Mouse (Mus musculus): Measurements from ENCODE around the gene Dnajc1.

The Dnajc1 gene

DNA sequence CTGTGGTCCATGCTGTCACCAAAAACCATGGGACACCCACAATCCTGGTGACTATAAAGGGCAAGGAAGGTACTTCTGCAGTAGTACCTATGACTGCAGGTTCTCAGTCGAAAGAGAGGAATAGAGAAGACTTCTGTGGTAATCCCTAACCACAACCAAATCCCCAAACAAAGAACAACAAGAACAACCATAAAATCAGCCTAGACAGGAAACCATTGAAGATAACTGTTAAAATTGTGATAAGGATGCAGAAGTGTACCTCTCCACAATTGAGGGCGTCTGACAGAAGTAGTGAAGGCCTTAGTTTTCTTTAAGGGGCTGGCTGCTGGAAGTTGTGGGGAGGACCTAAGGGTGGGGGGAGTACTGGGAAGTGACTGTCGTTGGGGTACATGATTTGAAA, 91.7 kb downstream of the Dnajc1 start:
- no peak for DNase-seq (ENCODE audit: low spot score)

DNA sequence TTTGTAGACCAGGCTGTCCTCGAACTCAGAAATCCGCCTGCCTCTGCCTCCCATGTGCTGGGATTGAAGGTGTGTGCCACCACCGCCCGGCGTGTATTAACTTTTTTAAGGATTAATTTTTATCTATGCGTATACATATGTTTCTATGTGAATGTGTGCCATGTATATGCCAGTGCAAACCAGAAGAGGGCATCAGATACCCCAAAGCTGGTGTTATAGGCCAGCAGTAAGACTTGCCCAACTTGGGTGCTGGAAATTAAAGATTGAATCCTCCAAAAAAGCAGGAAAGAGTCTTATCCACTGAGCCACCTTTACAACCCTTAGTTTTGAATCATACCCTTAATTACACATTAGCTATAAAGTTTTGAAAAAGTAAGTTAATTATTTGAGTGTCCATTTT, 107.5 kb downstream of the Dnajc1 start:
- DNase-seq (ENCODE audit: low spot score) = no peak

DNA sequence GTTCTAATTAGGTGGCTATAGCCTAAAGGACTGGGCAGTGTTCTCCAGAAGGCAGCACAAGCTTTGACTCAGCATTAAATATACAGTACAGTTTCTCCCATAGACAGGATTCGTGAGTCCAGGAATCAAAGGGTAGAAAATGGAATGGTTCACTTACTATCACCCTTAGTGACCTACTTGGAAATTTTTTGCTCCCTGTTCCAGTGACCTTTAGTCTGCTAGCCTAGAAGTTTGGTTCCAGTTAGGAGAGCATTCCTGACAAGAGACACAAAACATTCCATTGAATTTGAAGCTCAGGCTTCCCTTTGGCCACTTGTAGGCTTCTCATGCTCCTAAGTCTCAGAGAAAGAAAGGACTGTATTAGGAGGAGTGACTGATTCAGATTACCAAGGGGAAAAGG, 126.9 kb downstream of the Dnajc1 start:
- no peak for DNase-seq (ENCODE audit: low spot score)

DNA sequence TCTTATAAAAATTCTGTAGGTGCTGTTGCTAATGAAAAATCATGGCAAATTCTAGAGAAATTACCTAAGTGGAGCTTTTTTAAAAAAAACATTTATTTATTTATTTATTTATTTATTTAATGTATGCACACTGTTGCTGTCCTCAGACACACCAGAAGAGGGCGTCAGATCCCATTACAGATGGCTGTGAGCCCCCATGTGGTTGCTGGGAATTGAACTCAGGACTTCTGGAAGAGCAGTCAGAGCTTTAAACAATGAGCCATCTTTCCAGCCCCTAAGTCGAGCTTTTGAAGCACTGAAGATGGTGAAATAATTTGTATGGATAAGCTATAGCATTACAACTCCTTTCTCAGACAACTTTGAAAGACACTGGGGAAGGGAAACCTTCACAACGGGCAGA, 128.1 kb downstream of the Dnajc1 start:
- no peak for DNase-seq (ENCODE audit: low spot score)

DNA sequence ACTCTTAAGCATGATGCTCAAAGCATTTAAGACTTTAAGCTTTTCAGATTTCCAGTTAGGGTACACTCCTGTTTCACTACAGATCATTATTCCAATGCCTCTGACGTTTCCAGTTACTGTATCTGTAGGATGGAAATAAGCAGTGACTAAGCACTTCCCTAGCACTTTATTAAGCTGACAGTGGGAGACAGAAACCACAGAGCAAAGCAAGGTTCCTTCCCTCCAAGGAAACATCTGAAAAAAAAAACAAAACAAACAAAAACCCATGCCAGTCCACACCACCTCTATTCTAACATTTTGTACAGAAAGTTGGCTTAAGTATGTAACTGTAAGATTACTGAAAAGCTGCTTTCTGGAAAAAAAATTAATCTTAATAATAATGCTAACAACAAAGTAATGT, 130.3 kb downstream of the Dnajc1 start:
- no peak for DNase-seq (ENCODE audit: low spot score)

DNA sequence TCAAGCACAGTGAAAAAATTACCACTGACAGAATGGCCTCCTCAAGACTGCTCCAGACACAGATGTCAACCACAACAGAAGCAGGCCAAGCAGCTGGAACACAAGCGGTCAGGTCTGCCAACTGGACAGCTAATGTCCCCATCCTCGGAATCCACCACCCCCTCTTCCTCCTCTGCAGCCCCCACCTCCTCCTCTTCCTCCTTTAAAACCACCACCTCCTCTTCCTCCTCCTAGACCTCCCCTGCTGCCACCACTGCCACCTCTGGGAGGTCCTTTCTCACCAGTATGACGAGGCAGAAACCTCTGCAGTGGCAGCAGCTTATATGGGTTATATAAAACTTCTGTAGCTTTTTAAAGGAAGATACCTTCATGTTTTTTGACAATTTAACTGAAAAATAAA, 143.4 kb downstream of the Dnajc1 start:
- no peak for DNase-seq (ENCODE audit: low spot score)

DNA sequence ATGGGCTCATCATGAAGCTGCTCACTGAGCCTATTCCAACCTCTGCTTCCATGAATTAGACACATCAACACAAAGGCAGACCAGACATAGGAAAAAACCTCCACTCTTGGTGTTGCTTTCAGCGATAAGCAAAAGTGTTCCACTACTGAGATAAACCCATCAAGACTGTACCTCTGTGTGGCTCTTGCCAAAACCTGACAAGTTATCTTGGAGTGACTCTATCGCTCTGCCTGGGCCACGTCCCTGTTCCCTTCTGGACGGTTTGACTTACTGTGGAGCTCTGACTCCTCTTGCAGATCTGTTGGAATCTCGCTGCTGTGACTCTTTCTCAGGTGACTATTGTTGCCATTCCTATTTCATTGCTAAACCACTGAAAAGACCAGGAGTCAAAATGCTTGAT, 157.1 kb downstream of the Dnajc1 start:
- DNase-seq (ENCODE audit: low spot score) = no peak

DNA sequence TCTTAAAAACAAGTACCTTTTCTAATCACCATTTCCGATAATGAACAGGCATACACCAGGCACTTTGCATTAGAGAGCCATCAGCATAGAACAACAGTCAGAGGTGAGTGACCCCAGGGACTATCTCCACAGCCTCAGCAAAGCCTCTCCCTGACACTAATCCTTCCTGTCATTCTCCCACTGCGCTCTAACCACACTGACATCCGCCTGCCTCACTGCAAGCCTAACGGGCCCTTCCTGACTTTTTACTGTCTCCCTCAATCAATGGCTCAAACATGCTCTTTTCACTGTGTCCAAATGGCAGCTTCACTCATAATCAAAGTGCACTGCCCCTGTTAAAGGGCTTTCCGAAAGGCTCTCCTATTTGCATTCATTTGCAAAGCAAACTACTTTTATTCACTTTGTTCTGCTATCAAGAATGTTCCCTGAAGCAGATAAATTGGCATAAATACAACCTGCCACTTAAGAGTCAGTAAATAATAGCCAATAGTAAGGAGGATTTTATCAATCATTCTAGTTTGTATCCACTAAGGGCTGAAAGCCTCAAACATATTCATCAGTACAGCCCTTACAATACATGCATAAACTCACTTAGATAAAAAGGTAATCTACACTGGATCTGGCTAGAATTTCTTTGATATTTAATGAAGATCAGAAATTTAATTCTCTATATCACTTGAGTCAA, 159.6 kb downstream of the Dnajc1 start:
- no peak for DNase-seq (ENCODE audit: low spot score)

DNA sequence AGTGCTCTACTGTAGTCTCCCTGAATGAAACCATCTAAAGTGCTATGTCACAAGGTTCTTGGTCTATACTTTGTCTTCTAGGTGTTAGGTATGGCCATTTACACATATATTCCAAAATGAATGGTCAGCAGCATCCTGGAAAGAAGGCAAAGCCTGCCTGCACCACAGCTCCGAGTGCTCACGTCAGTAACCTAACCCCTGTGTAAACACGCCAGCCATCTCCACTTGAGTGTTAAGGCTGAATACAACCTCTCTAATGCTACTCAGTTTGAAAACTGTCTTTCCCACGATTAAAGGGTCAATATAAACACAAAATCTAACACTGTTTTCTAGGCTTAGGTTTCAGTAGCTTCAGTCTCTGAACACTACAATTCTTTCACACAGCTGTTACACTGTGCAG, 161.5 kb downstream of the Dnajc1 start:
- DNase-seq (ENCODE audit: low spot score) = no peak

DNA sequence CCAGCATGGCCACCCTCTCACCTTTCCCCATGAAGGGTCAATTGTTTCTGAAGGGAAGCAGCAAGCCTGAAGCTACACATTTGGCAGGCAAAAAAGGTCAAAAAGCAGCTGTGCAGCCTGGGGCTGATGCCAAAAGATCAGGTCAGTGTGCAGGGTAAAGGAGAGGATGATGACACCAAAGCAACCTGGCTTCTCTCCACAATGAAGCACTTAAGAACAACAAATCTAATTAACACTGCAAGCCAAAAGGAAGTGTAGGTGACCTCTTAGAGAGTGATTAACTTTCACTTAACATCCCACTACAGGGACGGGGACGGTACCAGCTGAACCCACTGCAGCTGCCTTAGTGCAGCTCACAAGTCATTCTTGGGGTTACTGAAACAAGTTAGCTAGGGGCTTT, 163.4 kb downstream of the Dnajc1 start:
- no peak for DNase-seq (ENCODE audit: low spot score)

DNA sequence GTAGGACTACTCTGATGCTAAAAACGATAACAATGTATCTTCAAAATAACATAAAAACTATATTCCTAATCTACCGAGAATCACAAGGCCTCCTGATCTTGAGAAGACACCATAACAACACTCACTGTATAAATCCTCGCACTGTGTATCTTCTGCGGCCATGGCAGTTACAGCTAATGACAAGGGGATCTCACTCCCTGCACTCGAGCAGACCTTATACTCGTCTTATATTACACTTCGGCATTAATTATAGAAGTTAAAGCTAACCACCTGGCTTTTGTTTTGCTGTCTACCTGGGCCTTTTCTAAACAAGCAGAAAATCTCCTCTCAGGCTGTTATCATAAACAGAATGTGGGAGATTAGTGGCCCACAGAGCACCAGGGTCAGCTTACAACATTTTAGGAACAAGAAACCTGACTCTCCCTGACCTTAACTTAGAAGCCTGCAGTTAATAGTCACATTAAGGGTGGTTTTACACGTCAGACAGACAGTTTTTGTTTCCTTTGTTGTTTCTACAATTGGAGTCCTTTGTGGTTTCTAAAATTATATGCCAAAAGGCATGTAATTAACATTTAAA, 164.1 kb downstream of the Dnajc1 start:
- no peak for DNase-seq (ENCODE audit: low spot score)

DNA sequence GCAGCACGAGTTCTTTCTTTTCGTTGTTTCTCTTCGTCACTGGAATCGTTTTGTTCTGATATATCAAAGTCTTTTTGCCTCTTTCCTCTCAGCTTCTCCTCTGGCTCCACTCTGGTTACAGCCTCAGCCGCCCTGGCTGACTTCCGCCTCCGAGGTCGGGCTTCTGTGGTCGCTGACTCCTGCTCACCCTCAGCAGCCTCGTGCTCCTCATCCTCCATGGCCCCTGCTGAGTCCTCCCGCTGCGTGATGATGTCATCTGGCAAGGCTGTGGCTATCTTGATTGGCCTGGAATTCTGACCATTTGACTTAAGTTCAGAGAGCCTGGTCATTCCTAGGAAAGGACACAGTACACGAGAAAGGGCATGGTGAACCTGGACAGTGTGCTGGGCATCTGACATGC, 173.1 kb downstream of the Dnajc1 start:
- DNase-seq (ENCODE audit: low spot score) = no peak

DNA sequence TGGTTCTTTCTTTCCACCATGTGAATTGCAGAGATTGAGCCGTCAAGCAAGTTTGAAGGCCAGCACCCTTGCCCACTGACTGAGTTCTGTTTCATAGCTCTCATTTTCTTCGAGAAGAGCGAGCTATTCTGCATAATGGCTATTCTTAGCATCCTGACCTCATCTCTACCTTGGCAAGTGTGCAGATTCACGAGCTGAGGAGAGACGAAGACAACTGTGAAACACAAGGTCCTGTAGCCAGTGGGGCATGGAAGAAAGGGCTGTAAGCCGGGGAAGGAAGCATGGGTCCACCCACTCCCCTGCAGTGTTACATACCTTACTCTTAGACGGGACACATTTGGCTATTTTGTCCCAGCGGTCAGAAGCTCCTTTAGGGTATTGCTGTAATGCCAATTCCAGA, 173.5 kb downstream of the Dnajc1 start:
- no peak for DNase-seq (ENCODE audit: low spot score)

DNA sequence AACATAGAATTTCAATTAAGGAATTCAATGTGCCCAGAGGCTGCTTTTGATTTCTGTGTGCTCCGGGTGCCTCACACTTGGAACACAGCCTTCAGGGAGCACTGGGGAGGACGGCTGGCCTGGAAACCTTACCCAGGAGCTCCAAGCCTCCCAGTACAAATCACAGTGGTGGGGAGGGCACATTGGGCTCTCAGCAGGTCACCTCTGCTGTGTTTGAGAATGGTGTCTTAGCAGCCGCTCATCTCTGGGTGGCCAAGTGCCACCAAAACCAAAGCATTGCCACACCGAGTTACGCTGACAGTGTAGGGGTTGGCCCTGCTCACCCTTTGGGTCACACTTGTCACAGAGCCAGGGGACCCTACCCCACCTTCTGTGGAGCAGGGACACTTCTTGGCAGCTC, 174.1 kb downstream of the Dnajc1 start:
- DNase-seq (ENCODE audit: low spot score) = no peak

DNA sequence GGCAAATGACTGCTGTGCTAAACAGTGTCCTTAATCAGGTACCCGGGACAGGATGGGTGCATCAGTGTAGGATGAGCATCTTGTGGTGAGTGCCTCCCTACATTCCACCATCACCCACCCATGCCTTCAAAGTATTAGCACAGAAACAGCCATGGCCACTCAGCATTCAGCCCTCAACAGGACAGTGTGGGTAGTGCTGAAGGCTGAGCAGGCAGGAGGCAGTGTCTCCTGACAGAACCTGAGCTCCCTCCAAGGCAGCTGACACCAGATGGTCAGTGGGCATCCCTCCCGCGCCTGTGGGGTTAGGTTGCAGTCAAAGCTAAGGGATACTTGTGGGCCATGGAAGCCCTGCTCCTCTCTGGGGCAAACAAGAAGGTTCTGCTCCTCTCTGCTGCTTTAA, 174.8 kb downstream of the Dnajc1 start:
- DNase-seq (ENCODE audit: low spot score) = no peak

DNA sequence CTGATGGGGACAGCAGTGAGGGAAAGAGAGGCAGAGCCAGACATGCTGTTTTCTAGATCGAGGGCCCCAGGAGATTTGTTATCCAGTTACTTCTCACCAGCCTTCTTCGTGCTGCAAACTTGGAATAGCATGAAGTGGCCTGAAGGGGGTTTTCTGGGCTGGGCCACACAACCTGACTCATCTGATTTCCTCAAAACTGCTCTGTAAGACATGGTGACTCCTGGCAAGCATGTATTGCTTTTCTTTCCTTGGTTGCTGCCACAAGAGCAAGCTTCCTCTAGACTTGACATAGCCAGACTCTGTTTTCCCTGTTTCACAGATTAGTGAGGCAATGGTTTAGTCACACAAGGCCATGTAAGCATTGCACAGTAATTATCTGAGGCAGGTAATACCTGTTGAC, 178.6 kb downstream of the Dnajc1 start:
- no peak for DNase-seq (ENCODE audit: low spot score)

DNA sequence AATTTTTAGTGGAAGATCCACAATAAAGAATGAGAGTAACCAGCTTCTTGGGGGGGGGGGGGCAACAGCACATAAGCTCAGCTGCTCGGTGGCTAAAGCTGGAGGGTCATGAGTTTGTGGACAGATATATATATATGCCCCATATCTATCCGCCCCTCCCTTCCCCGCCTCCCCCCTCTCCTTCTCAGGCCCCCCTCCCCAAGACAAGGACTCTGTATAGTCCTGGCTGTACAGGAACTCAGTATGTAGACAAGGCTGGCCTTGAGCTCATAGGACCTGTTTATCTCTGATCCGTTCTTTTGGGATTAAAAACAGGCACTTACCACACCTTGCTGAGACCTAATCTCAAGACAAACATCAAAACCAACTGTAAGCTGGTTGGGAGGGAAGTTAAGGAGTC, 182.7 kb downstream of the Dnajc1 start:
- no peak for DNase-seq (ENCODE audit: low spot score)

DNA sequence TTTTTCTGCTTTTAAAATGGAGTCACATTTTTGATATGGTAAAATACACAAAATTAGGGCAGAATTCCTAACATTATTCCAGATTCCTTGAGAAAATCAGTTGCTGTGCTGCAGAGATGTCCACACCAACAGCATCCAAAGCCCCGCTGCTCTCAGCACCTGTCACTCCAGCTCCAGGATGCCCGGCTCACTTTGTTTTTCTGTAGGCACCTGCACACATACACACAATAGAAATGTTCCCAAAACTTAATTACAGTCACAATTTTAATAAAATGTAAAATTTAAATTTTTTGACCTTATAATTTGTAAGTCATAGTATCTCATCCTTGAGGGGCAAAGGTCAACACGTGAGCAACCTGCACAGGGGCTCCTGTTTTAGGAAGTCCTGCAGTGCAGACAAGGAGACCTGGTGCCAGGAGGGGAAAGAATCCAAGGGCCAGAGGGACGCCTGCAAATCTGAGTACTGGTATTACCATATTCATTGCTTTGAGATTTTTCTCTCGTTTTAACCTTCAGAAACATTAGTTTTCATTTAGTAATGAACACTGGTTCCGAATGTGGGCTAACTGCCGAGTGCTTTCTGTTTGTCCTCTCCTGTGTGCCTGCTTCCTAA, 183.3 kb downstream of the Dnajc1 start:
- DNase-seq (ENCODE audit: low spot score) = no peak

DNA sequence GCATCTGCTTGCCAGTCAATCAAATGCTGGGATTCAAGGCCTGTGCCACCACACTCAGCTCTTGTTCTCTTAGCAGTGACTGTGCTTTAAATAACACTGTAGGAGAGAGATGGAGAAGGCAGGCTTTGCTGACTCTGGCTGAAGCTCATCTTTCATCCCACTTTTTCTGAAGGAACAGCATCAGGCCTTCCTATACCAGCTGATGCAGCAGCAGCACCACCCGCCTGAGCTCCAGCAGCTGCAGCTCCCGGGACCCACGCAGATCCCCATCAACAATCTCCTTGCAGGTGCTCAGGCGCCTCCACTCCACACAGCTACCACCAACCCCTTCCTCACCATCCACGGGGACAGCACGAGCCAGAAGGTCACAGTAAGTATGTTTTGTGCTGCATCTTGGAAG, 184.1 kb downstream of the Dnajc1 start:
- DNase-seq (ENCODE audit: low spot score) = no peak

DNA sequence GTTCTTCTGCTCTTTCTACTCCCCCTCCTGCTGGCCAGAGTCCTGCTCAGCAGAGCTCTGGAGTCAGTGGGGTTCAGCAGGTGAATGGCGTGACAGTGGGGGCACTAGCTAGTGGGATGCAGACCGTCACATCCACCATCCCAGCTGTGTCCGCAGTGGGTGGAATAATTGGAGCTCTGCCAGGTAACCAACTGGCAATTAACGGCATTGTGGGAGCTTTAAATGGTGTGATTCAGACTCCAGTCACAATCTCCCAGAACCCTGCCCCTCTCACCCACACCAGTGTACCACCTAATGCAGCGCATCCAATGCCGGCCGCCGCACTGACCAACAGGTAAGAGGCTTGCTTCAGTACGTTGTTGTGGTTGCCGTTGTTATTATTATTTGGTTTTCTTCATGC, 185.8 kb downstream of the Dnajc1 start:
- DNase-seq (ENCODE audit: low spot score) = no peak

DNA sequence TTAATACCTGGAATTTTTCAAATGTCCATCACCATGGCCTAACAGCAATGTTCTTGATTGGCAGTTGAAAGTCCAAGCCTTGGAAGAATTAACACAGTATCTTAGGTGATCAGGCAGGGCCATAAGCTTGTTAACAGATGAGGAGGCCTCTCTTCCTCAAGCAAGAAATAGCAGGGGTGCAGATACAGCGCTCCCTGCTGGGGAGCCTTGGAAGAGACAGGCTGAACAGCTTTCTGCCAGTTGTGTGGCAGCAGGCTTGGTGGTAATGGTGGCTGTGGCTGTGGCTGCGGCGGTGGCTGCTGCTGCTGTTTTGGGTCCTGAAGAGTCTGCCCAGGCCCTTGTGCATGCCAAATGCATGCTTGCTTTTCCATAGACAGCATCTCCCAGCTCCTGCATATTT, 187.5 kb downstream of the Dnajc1 start:
- DNase-seq (ENCODE audit: low spot score) = peak; percentile 18

DNA sequence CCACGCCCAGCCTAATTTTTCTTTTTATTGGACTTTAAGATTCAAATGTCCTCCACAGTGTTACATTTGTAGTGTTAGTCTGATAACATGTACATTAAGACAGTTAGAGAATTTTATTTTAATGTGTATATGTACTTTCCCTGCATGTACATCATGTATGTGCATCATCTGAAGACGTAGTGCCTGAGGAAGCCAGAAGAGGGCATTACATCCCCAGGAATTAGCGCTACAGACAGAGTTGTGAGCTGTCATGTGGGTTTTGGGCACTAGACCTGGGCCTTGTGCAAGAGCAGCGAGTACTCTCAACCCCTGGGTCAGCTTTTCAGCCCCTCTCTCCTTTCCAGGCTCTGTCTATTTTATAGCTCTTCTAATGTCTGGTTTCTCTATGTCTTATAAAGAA, 189.7 kb downstream of the Dnajc1 start:
- DNase-seq (ENCODE audit: low spot score) = no peak

DNA sequence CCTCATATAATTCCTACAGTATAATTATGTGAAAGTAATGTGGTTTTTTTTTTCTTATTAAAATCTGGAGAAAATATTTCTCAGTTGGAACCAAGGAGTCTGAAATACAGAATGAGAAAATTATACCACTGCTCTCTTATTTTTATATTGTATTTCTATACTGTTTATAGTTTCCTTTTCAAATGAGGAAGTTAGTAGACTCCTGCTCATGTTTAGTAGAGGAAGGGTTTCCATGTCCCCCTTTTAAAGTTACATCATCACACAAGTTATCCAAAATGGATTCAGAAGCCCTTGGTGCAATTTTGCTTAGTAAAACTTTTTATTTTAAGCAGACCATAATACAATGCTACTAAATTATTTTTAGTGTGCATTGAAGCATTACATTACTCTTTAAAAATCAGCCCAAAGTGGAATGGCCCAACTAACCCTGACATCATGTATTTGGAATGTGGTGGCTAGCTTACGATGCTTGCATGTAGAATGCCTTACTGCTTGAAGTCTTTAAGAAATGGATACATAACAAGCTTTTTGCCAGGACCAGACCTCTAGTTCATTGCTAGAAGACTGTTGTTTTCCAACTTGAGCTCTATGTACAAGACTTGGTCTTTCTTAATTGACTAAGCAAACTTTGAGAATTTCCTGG, 190.7 kb downstream of the Dnajc1 start:
- no peak for DNase-seq (ENCODE audit: low spot score)
